Mouse (Mus musculus) erythroblast, embryonic 14.5 days (primary cell): ENCODE measurements around the gene Rad1.

Experiments
- GATA1 ChIP-seq: IDR thresholded peaks from 2 replicates; pipeline ENCODE4 v1.6.1; 2012; ENCODE audit warnings: low read length, inconsistent platforms, mixed read lengths
- TAL1 ChIP-seq: IDR thresholded peaks from 3 replicates; pipeline ENCODE4 v1.6.1; 2012; ENCODE audit warnings: low read length, inconsistent platforms, mixed read lengths

DNA sequence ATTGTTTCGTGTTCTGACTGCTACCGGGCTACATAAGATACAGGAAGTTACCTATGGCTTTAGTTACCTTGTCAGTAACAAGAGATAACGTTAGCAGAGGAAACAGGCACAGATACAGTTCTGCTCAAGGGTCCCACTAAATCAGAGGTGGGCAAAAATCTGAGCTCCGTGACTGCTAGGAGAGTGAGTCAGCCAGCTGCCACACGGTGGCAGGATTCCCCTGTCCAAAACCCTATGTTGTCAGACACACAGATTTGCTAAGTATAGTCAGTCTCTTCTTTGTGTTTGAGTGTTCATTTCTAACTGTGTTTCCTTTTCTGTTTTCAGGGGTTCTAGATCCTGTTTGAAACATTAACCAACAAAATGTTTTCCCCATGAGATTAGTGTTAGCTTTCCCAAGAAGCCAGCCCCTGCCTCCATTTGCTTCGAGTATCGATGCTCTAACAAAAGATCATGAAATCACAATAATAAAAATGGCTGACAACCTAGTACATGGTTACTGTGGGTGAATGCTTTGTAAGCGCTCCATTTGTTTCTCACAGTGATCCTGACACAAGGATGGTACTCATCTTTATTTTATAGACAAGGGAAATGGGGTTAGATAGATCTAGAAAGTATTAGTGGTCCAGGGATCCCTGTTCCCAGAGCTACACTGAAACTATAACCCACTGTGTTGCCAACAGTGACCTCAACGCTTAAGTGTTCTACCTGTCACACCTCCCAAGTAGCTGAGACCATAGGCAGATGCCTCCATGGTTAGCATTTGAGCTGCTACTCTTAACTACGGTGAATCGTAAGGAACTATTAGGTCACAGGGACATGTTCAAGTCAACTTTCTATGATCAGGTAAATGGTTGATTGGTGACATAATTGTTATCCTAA is 15.3 kb downstream of the Rad1 start:
- TF ChIP-seq GATA1, result no peak
- no peak for TF ChIP-seq TAL1
